Mouse (Mus musculus) heart, postnatal 0 days (tissue): ENCODE measurements around the gene Kmt2a. TPM values are rescaled to one million over a fixed set of nuclear protein-coding genes. Genes with fewer than 3 reads are reported as not detected.

Source experiments
- ATAC-seq: fragments of 200-750 bp; cut with Nextera tagmentation; 2 replicates; pipeline ENCODE4 v1.8.0; 2017; ENCODE audit warnings: low read depth, moderate number of reproducible peaks, moderate library complexity; ENCODE audit not compliant: insufficient read depth
- DNase-seq: peaks from one replicate; pipeline ENCODE4 v3.0.0-alpha.2; 2016; ENCODE audit warnings: low spot score
- H3K27ac ChIP-seq: fragments of 300-500 bp; sonication (generic); 2 replicates; pipeline ENCODE4 v1.5.1; 2014; ENCODE audit warnings: low read depth, mild to moderate bottlenecking
- H3K27me3 ChIP-seq: fragments of 300-500 bp; sonication (generic); 2 replicates; pipeline ENCODE4 v1.6.1; 2014; ENCODE audit warnings: low read length, mixed read lengths; ENCODE audit not compliant: control insufficient read depth, insufficient read depth
- H3K36me3 ChIP-seq: fragments of 300-500 bp; sonication (generic); replicated peaks from 2 replicates; pipeline ENCODE4 v1.6.1; 2014; ENCODE audit warnings: low read length, mixed read lengths; ENCODE audit not compliant: control insufficient read depth, insufficient read depth
- H3K4me1 ChIP-seq: fragments of 300-500 bp; sonication (generic); 2 replicates; pipeline ENCODE4 v1.6.1; 2014; ENCODE audit warnings: antibody characterized with exemption; ENCODE audit not compliant: control insufficient read depth, insufficient read depth
- H3K4me2 ChIP-seq: fragments of 300-500 bp; sonication (generic); 2 replicates; pipeline ENCODE4 v1.6.1; 2014; ENCODE audit warnings: low read depth, mild to moderate bottlenecking, low read length, moderate library complexity
- H3K4me3 ChIP-seq: fragments of 300-500 bp; sonication (generic); 2 replicates; pipeline ENCODE4 v1.5.1; 2014; ENCODE audit warnings: low read depth, low read length
- H3K9ac ChIP-seq: fragments of 300-500 bp; sonication (generic); replicated peaks from 2 replicates; pipeline ENCODE4 v1.6.1; 2014; ENCODE audit warnings: low read depth, low read length, mixed read lengths
- H3K9me3 ChIP-seq: fragments of 300-500 bp; sonication (generic); replicated peaks from 2 replicates; pipeline ENCODE4 v1.6.1; 2016; ENCODE audit warnings: low read length; ENCODE audit not compliant: control insufficient read depth
- CTCF ChIP-seq: IDR thresholded peaks from 2 replicates; pipeline ENCODE4 v1.5.1; 2016; ENCODE audit warnings: antibody characterized with exemption, control low read depth, low read depth
- EP300 ChIP-seq: IDR thresholded peaks from 2 replicates; pipeline ENCODE4 v1.6.1; 2016; ENCODE audit warnings: antibody characterized with exemption, low read depth
- WGBS: fragments of 180-500 bp; shearing (Covaris S2); extraction: QIAGEN DNeasy Blood & Tissue Kit; methylation state at CpG from one replicate; pipeline ENCODE4 v1.1.7; 2014; 5-methylcytosine and 5-hydroxymethylcytosine counted together
- polyA plus RNA-seq: library from polyadenylated mRNA; unstranded; fragments of >200 nt; fragmentation: Nextera tagmentation; extraction: Ambion mirVana; gene quantifications from 2 replicates; pipeline ENCODE4 v1.2.1, GENCODE M21; 2015
- total RNA-seq: library from RNA; depleted of rRNA; stranded (reverse); fragments of >200 nt; gene quantifications from 2 replicates; pipeline ENCODE4 v1.2.3, GENCODE M21; 2014; ENCODE audit warnings: low replicate concordance

Gene Kmt2a
- total and polyA plus RNA-seq, 2 experiments from 2014 or later = 4.2 to 7.8 TPM

- TF ChIP-seq EP300 = no peak
- no peak for TF ChIP-seq CTCF
- Histone ChIP-seq H3K36me3 (no peaks in the 10 kb centered on the region), H3K4me3 (peak overlapping the region; percentile 94), H3K9me3 (no peaks in the 10 kb centered on the region), H3K9ac (peak overlapping the region; percentile 85), H3K4me1 (peaks cover 34% of the 10 kb centered on the region), H3K27ac (peak overlapping the region; percentile 90; the same call in 1 of the 2 replicates), H3K4me2 (peak overlapping the region; percentile 99), H3K27me3 (no peaks in the 10 kb centered on the region)
- DNase-seq (no peak), ATAC-seq (no peak)
- WGBS = under 1% methylated on average over 13 of the region's 13 CpGs
These were observed 1.3 kb downstream of the Kmt2a start for GRCm38 (mm10) chr9:44879694-44880271.

GRCm38 (mm10) chr9:44878776-44879500 lies 2.2 kb downstream of the Kmt2a start:
- peak overlapping the region; percentile 94 for H3K4me3 ChIP-seq
- WGBS = 29% methylated on average over 9 of the region's 9 CpGs
- H3K4me1 ChIP-seq = peaks cover 40% of the 10 kb centered on the region
- DNase-seq (no peak), ATAC-seq (no peak)
- H3K36me3 ChIP-seq = no peaks in the 10 kb centered on the region
- H3K9ac ChIP-seq = no peak overlapping the region
- no peak overlapping the region for H3K27ac ChIP-seq
- no peaks in the 10 kb centered on the region for H3K9me3 ChIP-seq
- TF ChIP-seq CTCF (no peak), EP300 (no peak)
- no peaks in the 10 kb centered on the region for H3K27me3 ChIP-seq
- peak overlapping the region; percentile 99 for H3K4me2 ChIP-seq

- H3K27me3 ChIP-seq = no peaks in the 10 kb centered on the region
- peaks cover 50% of the 10 kb centered on the region for H3K4me1 ChIP-seq
- no peak overlapping the region for H3K27ac ChIP-seq
- DNase-seq (no peak), ATAC-seq (no peak)
- H3K36me3 ChIP-seq = no peaks in the 10 kb centered on the region
- TF ChIP-seq CTCF = no peak
- TF ChIP-seq EP300 = no peak
- 90% methylated on average over 7 of the region's 7 CpGs for WGBS
- H3K4me3 ChIP-seq = no peak overlapping the region
- H3K9me3 ChIP-seq = no peaks in the 10 kb centered on the region
- H3K4me2 ChIP-seq = no peak overlapping the region
- no peak overlapping the region for H3K9ac ChIP-seq
These were observed 3.4 kb downstream of the Kmt2a start for GRCm38 (mm10) chr9:44877686-44878085.

- DNase-seq (no peak), ATAC-seq (peak; percentile 64)
- no peak overlapping the region for H3K9ac ChIP-seq
- no peaks in the 10 kb centered on the region for H3K36me3 ChIP-seq
- H3K9me3 ChIP-seq = no peaks in the 10 kb centered on the region
- no peak overlapping the region for H3K4me3 ChIP-seq
- WGBS = 40% methylated on average over 7 of the region's 7 CpGs
- H3K27ac ChIP-seq = peak overlapping the region; percentile 59
- H3K27me3 ChIP-seq = no peaks in the 10 kb centered on the region
- 0 out of 2 replicates have a peak overlapping the region, but pooled peaks have one; percentile 16 for H3K4me2 ChIP-seq
- TF ChIP-seq CTCF (no peak), EP300 (no peak)
- peaks cover 56% of the 10 kb centered on the region for H3K4me1 ChIP-seq
These were observed 5.6 kb downstream of the Kmt2a start for GRCm38 (mm10) chr9:44875476-44875875.

GRCm38 (mm10) chr9:44874198-44874597 lies 6.9 kb downstream of the Kmt2a start:
- no peak for TF ChIP-seq EP300
- no peak for TF ChIP-seq CTCF
- peaks cover 50% of the 10 kb centered on the region for H3K4me1 ChIP-seq
- H3K36me3 ChIP-seq = no peaks in the 10 kb centered on the region
- H3K4me2 ChIP-seq = no peak overlapping the region
- DNase-seq = no peak
- no peaks in the 10 kb centered on the region for H3K9me3 ChIP-seq
- no peak overlapping the region for H3K27ac ChIP-seq
- no peak overlapping the region for H3K4me3 ChIP-seq
- H3K27me3 ChIP-seq = no peaks in the 10 kb centered on the region
- H3K9ac ChIP-seq = no peak overlapping the region
- ATAC-seq = no peak
